Mouse (Mus musculus) hindbrain, postnatal 0 days (tissue): ENCODE data around the gene Cyp2d10. TPM values are rescaled to one million over a fixed set of nuclear protein-coding genes. Genes with fewer than 3 reads are reported as not detected.
"Not testable (repeated sequence)": the region's sequence is repeated elsewhere in the genome, so short reads cannot be mapped to it uniquely, and the experiment has no call there.

Source experiments
- ATAC-seq: fragments of 200-750 bp; cut with Nextera tagmentation; 2 replicates; pipeline ENCODE4 v1.8.0; 2017; ENCODE audit warnings: mild to moderate bottlenecking, moderate TSS enrichment, moderate library complexity
- DNase-seq: peaks from one replicate; pipeline ENCODE4 v3.0.0-alpha.2; 2015; ENCODE audit warnings: low spot score
- H3K27ac ChIP-seq: fragments of 300-500 bp; sonication (generic); 2 replicates; pipeline ENCODE4 v1.5.1; 2014; ENCODE audit warnings: mild to moderate bottlenecking
- H3K27me3 ChIP-seq: fragments of 300-500 bp; sonication (generic); 2 replicates; pipeline ENCODE4 v1.6.1; 2014; ENCODE audit warnings: low read length, mixed read lengths; ENCODE audit not compliant: insufficient read depth
- H3K36me3 ChIP-seq: fragments of 300-500 bp; sonication (generic); 2 replicates; pipeline ENCODE4 v1.6.1; 2014; ENCODE audit warnings: low read length, mixed read lengths; ENCODE audit not compliant: insufficient read depth
- H3K4me1 ChIP-seq: fragments of 300-500 bp; sonication (generic); 2 replicates; pipeline ENCODE4 v1.6.1; 2014; ENCODE audit warnings: antibody characterized with exemption, low read length, mixed read lengths; ENCODE audit not compliant: insufficient read depth
- H3K4me2 ChIP-seq: fragments of 300-500 bp; sonication (generic); 2 replicates; pipeline ENCODE4 v1.6.1; 2014; ENCODE audit warnings: low read depth, mild to moderate bottlenecking, low read length, moderate library complexity, mixed read lengths
- H3K4me3 ChIP-seq: fragments of 300-500 bp; sonication (generic); 2 replicates; pipeline ENCODE4 v1.5.1; 2014; ENCODE audit warnings: low read length
- H3K9ac ChIP-seq: fragments of 300-500 bp; sonication (generic); replicated peaks from 2 replicates; pipeline ENCODE4 v1.6.1; 2014; ENCODE audit warnings: mild to moderate bottlenecking, low read length, moderate library complexity, mixed read lengths
- H3K9me3 ChIP-seq: fragments of 300-500 bp; sonication (generic); 2 replicates; pipeline ENCODE4 v1.6.1; 2016; ENCODE audit warnings: low read length, mixed read lengths
- CTCF ChIP-seq: IDR thresholded peaks from 2 replicates; pipeline ENCODE4 v1.5.1; 2016; ENCODE audit warnings: antibody characterized with exemption, control low read depth, low read depth
- WGBS: fragments of 180-500 bp; shearing (Covaris S2); extraction: QIAGEN DNeasy Blood & Tissue Kit; methylation state at CpG from one replicate; pipeline ENCODE4 v1.1.7; 2014; 5-methylcytosine and 5-hydroxymethylcytosine counted together
- polyA plus RNA-seq: library from polyadenylated mRNA; unstranded; fragments of >200 nt; fragmentation: Nextera tagmentation; extraction: Ambion mirVana; gene quantifications from 2 replicates; pipeline ENCODE4 v1.2.1, GENCODE M21; 2015
- total RNA-seq: library from RNA; depleted of rRNA; stranded (reverse); fragments of >200 nt; gene quantifications from 2 replicates; pipeline ENCODE4 v1.2.3, GENCODE M21; 2014

Gene Cyp2d10
- total and polyA plus RNA-seq, 2 experiments from 2014 or later, result not detected

- no peaks in the 10 kb centered on the region for H3K36me3 ChIP-seq
- H3K4me2 ChIP-seq, result no peak overlapping the region
- H3K27me3 ChIP-seq, result no peaks in the 10 kb centered on the region
- DNase-seq (no peak), ATAC-seq (no peak)
- no peaks in the 10 kb centered on the region for H3K9me3 ChIP-seq
- TF ChIP-seq CTCF, result no peak
- no peak overlapping the region for H3K4me3 ChIP-seq
- no peak overlapping the region for H3K9ac ChIP-seq
- no peaks in the 10 kb centered on the region for H3K4me1 ChIP-seq
- no peak overlapping the region for H3K27ac ChIP-seq
Observed at GRCm38 (mm10) chr15:82402106-82402505, 4.9 kb downstream of the Cyp2d10 start.

- ATAC-seq, result no peak
- Histone ChIP-seq H3K9me3 (no peaks in the 10 kb centered on the region), H3K27me3 (no peaks in the 10 kb centered on the region), H3K4me3 (no peak overlapping the region), H3K4me1 (no peaks in the 10 kb centered on the region), H3K9ac (no peak overlapping the region), H3K36me3 (no peaks in the 10 kb centered on the region), H3K4me2 (no peak overlapping the region), H3K27ac (no peak overlapping the region)
- 29% methylated on average over 2 of the region's 2 CpGs for WGBS
- DNase-seq, result no peak
- TF ChIP-seq CTCF, result no peak
Observed at GRCm38 (mm10) chr15:82401516-82401915, 5.5 kb downstream of the Cyp2d10 start.

- WGBS, result 95% methylated on average over 3 of the region's 3 CpGs
- not testable (repeated sequence) for H3K27ac ChIP-seq, H3K4me1 ChIP-seq, H3K9ac ChIP-seq, H3K36me3 ChIP-seq, H3K9me3 ChIP-seq, H3K4me2 ChIP-seq, H3K27me3 ChIP-seq, H3K4me3 ChIP-seq, DNase-seq, ATAC-seq
Observed at GRCm38 (mm10) chr15:82395955-82396354, 11.0 kb downstream of the Cyp2d10 start.

- not testable (repeated sequence) for ATAC-seq, H3K9me3 ChIP-seq, H3K9ac ChIP-seq, DNase-seq, H3K4me1 ChIP-seq, H3K27me3 ChIP-seq, H3K36me3 ChIP-seq, H3K4me3 ChIP-seq, H3K27ac ChIP-seq, H3K4me2 ChIP-seq
- 83% methylated on average over 2 of the region's 2 CpGs for WGBS
Observed at GRCm38 (mm10) chr15:82393922-82394321, 13.1 kb downstream of the Cyp2d10 start, which contains the start of gene Cyp2d11. TSS of gene Cyp2d11 (minus strand) at chr15:82394022.

- ATAC-seq, H3K27ac ChIP-seq, H3K9ac ChIP-seq, H3K4me3 ChIP-seq, DNase-seq, H3K36me3 ChIP-seq, H3K9me3 ChIP-seq, H3K27me3 ChIP-seq, H3K4me2 ChIP-seq, H3K4me1 ChIP-seq: not testable (repeated sequence)
- WGBS, result 97% methylated on average over 10 of the region's 10 CpGs
Observed at GRCm38 (mm10) chr15:82389916-82390315, 17.1 kb downstream of the Cyp2d10 start.

GRCm38 (mm10) chr15:82385729-82386128, 21.3 kb downstream of the Cyp2d10 start:
- H3K9ac ChIP-seq, result no peak overlapping the region
- no peak overlapping the region for H3K27ac ChIP-seq
- 98% methylated on average over 2 of the region's 2 CpGs for WGBS
- H3K4me3 ChIP-seq, result no peak overlapping the region
- no peaks in the 10 kb centered on the region for H3K9me3 ChIP-seq
- ATAC-seq, result no peak
- no peak for TF ChIP-seq CTCF
- no peak for DNase-seq
- no peaks in the 10 kb centered on the region for H3K36me3 ChIP-seq
- no peaks in the 10 kb centered on the region for H3K4me1 ChIP-seq
- H3K27me3 ChIP-seq, result no peaks in the 10 kb centered on the region
- no peak overlapping the region for H3K4me2 ChIP-seq

GRCm38 (mm10) chr15:82382441-82382840, 24.6 kb downstream of the Cyp2d10 start:
- ATAC-seq, result no peak

More at GRCm38 (mm10) chr15:82382441-82382840, 24.6 kb downstream of the Cyp2d10 start:
- Histone ChIP-seq H3K4me1 (0 out of 2 replicates have a peak, but pooled peaks cover 3% of the 10 kb centered on the region), H3K4me2 (no peak overlapping the region), H3K27ac (no peak overlapping the region), H3K36me3 (no peaks in the 10 kb centered on the region), H3K9ac (no peak overlapping the region), H3K9me3 (no peaks in the 10 kb centered on the region), H3K4me3 (no peak overlapping the region), H3K27me3 (no peaks in the 10 kb centered on the region)
- DNase-seq, result no peak
- no peak for TF ChIP-seq CTCF
- 93% methylated on average over 2 of the region's 2 CpGs for WGBS
